Mouse (Mus musculus): Measurements from ENCODE around the gene Hivep2.

- TF ChIP-seq GATA1 (IDR thresholded peaks at IDR 0.05; ENCODE audit: borderline replicate concordance, low read length) = no peak
- TF ChIP-seq FLI1 (IDR thresholded peaks at IDR 0.05; ENCODE audit: low read length) = no peak
Observed at GRCm38 (mm10) chr10:14027751-14028150, 61.9 kb downstream of the Hivep2 start.
